Mouse (Mus musculus): Measurements from ENCODE around the gene Lrrn3.

Lrrn3 gene

GRCm38 (mm10) chr12:41427464-41427863, 58.8 kb downstream of the Lrrn3 start:
- peak; percentile 38 for DNase-seq

GRCm38 (mm10) chr12:41425101-41425679, 61.0 kb downstream of the Lrrn3 start:
- DNase-seq, result no peak

- DNase-seq, result no peak
These were observed 68.3 kb downstream of the Lrrn3 start for GRCm38 (mm10) chr12:41417961-41418360.

GRCm38 (mm10) chr12:41417099-41417498, 69.1 kb downstream of the Lrrn3 start:
- no peak for DNase-seq

GRCm38 (mm10) chr12:41416635-41417034, 69.6 kb downstream of the Lrrn3 start:
- no peak for DNase-seq

GRCm38 (mm10) chr12:41409431-41409830, 76.8 kb downstream of the Lrrn3 start:
- DNase-seq, result no peak

- DNase-seq, result no peak
These were observed 84.3 kb downstream of the Lrrn3 start for GRCm38 (mm10) chr12:41401923-41402322.

Measured in cerebellum, adult 8-10 months (tissue).